Mouse (Mus musculus): ENCODE results near the gene Atp6v1f.

GRCm38 (mm10) chr6:29420596-29420995 lies 46.9 kb upstream of the Atp6v1f start:
- TF ChIP-seq GATA1 (IDR thresholded peaks at IDR 0.05; ENCODE audit: borderline replicate concordance, low read length) (no peak), FLI1 (IDR thresholded peaks at IDR 0.05; ENCODE audit: low read length) (no peak)

All from megakaryocyte, embryonic 14.5 days (primary cell).